Mouse (Mus musculus): ENCODE results near the gene Zfp62. TPM values are rescaled to one million over a fixed set of nuclear protein-coding genes. Genes with fewer than 3 reads are reported as not detected.

The Zfp62 gene
- polyA plus RNA-seq, 1 experiment from 2014 or later: 50.4 TPM

GRCm38 (mm10) chr11:49264081-49264480 is 61.0 kb downstream of the Zfp62 start:
- no peaks in the 10 kb centered on the region for H3K27me3 ChIP-seq
- peaks cover 52% of the 10 kb centered on the region for H3K36me3 ChIP-seq
- no peak overlapping the region for H3K9ac ChIP-seq (replicated peaks)
- H3K9me3 ChIP-seq: no peaks in the 10 kb centered on the region
- no peak for ATAC-seq (ENCODE audit: insufficient number of reproducible peaks, insufficient read depth, low FRiP score, low TSS enrichment, low read depth)
- H3K27ac ChIP-seq: no peak overlapping the region
- 88% methylated on average over 7 of the region's 7 CpGs for WGBS
- no peak overlapping the region for H3K4me2 ChIP-seq
- H3K4me1 ChIP-seq (replicated peaks): no peaks in the 10 kb centered on the region
- H3K4me3 ChIP-seq (replicated peaks): no peak overlapping the region

DNA sequence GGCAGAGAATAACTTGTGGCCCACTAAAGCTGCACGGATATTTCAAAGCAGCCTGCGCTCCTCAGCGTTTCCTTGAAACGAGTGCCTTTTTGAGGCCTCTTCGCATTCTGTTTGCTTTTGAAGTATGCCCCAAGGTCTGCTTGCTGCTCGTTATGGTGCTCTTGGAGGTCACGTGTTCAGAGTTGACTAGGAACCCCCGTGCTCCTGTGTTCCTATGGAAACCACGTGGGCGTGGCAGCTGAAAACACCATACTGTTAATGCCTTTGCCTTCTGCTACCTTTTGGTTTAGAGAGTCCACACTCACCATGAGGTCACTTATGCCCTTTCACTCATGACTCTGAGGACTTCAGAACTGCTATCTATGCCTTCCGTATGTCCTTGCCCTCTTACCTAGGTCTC is 61.5 kb downstream of the Zfp62 start:
- no peak for ATAC-seq (ENCODE audit: insufficient number of reproducible peaks, insufficient read depth, low FRiP score, low TSS enrichment, low read depth)
- H3K9ac ChIP-seq (replicated peaks): no peak overlapping the region
- no peaks in the 10 kb centered on the region for H3K9me3 ChIP-seq
- H3K4me1 ChIP-seq (replicated peaks): no peaks in the 10 kb centered on the region
- no peaks in the 10 kb centered on the region for H3K27me3 ChIP-seq
- H3K4me2 ChIP-seq: no peak overlapping the region
- H3K36me3 ChIP-seq: peaks cover 50% of the 10 kb centered on the region
- no peak overlapping the region for H3K27ac ChIP-seq
- no peak overlapping the region for H3K4me3 ChIP-seq (replicated peaks)
- 68% methylated on average over 11 of the region's 11 CpGs for WGBS

GRCm38 (mm10) chr11:49265101-49265500 is 62.0 kb downstream of the Zfp62 start:
- WGBS: 87% methylated on average over 8 of the region's 8 CpGs

DNA sequence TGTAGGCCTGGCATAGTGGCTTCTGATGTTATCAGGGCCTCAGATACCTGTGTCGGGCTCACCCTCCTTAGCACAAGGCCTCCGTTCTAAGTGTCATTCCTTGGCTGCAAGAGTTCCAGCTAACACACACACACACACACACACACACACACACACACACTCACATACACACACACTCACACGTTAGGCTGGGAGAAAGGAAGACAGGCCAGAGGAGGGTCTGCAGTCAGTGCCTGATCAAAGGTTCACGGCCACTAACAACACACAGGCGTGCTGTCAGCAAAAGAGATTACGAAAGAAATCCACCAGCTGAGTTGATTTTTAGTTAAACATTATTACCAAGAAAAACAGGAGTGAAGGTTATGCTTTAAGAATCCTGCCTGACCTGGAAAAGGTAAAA is 63.6 kb downstream of the Zfp62 start:
- no peaks in the 10 kb centered on the region for H3K27me3 ChIP-seq
- H3K4me1 ChIP-seq (replicated peaks): no peaks in the 10 kb centered on the region
- H3K9me3 ChIP-seq: no peaks in the 10 kb centered on the region
- no peak overlapping the region for H3K9ac ChIP-seq (replicated peaks)
- WGBS: 81% methylated on average over 6 of the region's 6 CpGs
- H3K4me3 ChIP-seq (replicated peaks): no peak overlapping the region
- H3K4me2 ChIP-seq: no peak overlapping the region
- no peak overlapping the region for H3K27ac ChIP-seq
- no peak for ATAC-seq (ENCODE audit: insufficient number of reproducible peaks, insufficient read depth, low FRiP score, low TSS enrichment, low read depth)
- peaks cover 30% of the 10 kb centered on the region for H3K36me3 ChIP-seq

More at GRCm38 (mm10) chr11:49265101-49265500, 62.0 kb downstream of the Zfp62 start:
- Histone ChIP-seq H3K27me3 (no peaks in the 10 kb centered on the region), H3K27ac (no peak overlapping the region), H3K36me3 (peaks cover 45% of the 10 kb centered on the region), H3K9me3 (no peaks in the 10 kb centered on the region), H3K9ac (replicated peaks) (no peak overlapping the region), H3K4me2 (no peak overlapping the region), H3K4me1 (replicated peaks) (no peaks in the 10 kb centered on the region), H3K4me3 (replicated peaks) (no peak overlapping the region)
- ATAC-seq (ENCODE audit: insufficient number of reproducible peaks, insufficient read depth, low FRiP score, low TSS enrichment, low read depth): no peak

- H3K9ac ChIP-seq (replicated peaks): no peak overlapping the region
- H3K27me3 ChIP-seq: no peaks in the 10 kb centered on the region
- ATAC-seq (ENCODE audit: insufficient number of reproducible peaks, insufficient read depth, low FRiP score, low TSS enrichment, low read depth): no peak
- no peak overlapping the region for H3K4me2 ChIP-seq
- H3K4me1 ChIP-seq (replicated peaks): no peaks in the 10 kb centered on the region
- no peak overlapping the region for H3K27ac ChIP-seq
- H3K36me3 ChIP-seq: peaks cover 23% of the 10 kb centered on the region
- no peak overlapping the region for H3K4me3 ChIP-seq (replicated peaks)
- WGBS: 91% methylated on average over 10 of the region's 10 CpGs
- no peaks in the 10 kb centered on the region for H3K9me3 ChIP-seq
Observed at GRCm38 (mm10) chr11:49267316-49267715, 64.2 kb downstream of the Zfp62 start.

DNA sequence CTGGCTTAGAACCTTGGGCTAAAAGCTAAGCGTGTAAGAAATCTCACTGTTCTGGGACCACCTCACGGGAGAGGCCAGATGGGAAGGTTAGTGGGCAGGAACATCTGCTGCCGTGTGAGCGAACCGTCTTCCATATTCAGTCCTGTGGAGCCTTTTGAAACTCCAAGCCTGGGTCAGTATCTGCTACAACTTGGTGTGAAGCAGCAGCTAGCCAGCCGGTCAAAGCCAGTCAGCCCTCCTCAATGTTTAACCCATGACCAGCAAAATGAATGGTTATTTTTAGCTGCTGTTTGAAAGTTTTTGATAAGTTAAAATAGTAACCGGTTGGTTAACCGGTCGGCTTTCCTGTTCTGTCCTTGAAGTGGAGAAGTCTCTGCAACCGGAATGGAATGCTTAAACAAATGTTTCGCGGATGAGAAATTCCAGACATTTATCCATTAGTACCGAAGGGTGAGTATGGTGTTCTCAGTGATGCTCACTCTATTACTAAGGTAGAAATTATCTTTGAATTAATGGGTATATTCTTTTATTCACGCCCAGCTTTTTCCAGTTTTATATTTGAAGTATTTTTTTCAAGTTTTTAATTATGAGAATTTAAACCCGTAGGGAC is 65.0 kb downstream of the Zfp62 start:
- no peaks in the 10 kb centered on the region for H3K27me3 ChIP-seq
- H3K9me3 ChIP-seq: no peaks in the 10 kb centered on the region
- H3K4me1 ChIP-seq (replicated peaks): no peaks in the 10 kb centered on the region
- no peak for ATAC-seq (ENCODE audit: insufficient number of reproducible peaks, insufficient read depth, low FRiP score, low TSS enrichment, low read depth)
- no peak overlapping the region for H3K4me3 ChIP-seq (replicated peaks)
- H3K9ac ChIP-seq (replicated peaks): no peak overlapping the region
- H3K27ac ChIP-seq: no peak overlapping the region
- H3K36me3 ChIP-seq: peaks cover 15% of the 10 kb centered on the region
- H3K4me2 ChIP-seq: no peak overlapping the region
- WGBS: 88% methylated on average over 15 of the region's 15 CpGs

Other genes with a start within 250 kb of the Zfp62 start
- gene Olfr56, start 224.4 kb upstream of the Zfp62 start, polyA plus RNA-seq (2016; fragmentation: Nextera tagmentation; extraction: Ambion mirVana): 0.18 TPM in 1 of 2 replicates, not detected in the other
- gene 9930111J21Rik1, start 223.9 kb upstream of the Zfp62 start, polyA plus RNA-seq (2016; fragmentation: Nextera tagmentation; extraction: Ambion mirVana): 0.19 and 0.54 TPM in 2 replicates
- gene Gm12185, start 211.1 kb upstream of the Zfp62 start, polyA plus RNA-seq (2016; fragmentation: Nextera tagmentation; extraction: Ambion mirVana): not detected in 2 replicates
- not detected in 2 replicates for gene Tgtp1, start 209.1 kb upstream of the Zfp62 start, polyA plus RNA-seq (2016; fragmentation: Nextera tagmentation; extraction: Ambion mirVana)
- 0.23 and 0.26 TPM in 2 replicates for gene 9930111J21Rik2, start 152.1 kb upstream of the Zfp62 start, polyA plus RNA-seq (2016; fragmentation: Nextera tagmentation; extraction: Ambion mirVana)
- not detected in 2 replicates for gene Tgtp2, start 139.1 kb upstream of the Zfp62 start, polyA plus RNA-seq (2016; fragmentation: Nextera tagmentation; extraction: Ambion mirVana)
- gene Ifi47, start 126.7 kb upstream of the Zfp62 start, polyA plus RNA-seq (2016; fragmentation: Nextera tagmentation; extraction: Ambion mirVana): 0.56 and 0.69 TPM in 2 replicates
- gene Olfr1396, start 88.4 kb upstream of the Zfp62 start, polyA plus RNA-seq (2016; fragmentation: Nextera tagmentation; extraction: Ambion mirVana): not detected in 2 replicates
- gene Olfr1395, start 61.0 kb upstream of the Zfp62 start, polyA plus RNA-seq (2016; fragmentation: Nextera tagmentation; extraction: Ambion mirVana): not detected in 2 replicates
- not detected in 2 replicates for gene Olfr1394, start 48.9 kb upstream of the Zfp62 start, polyA plus RNA-seq (2016; fragmentation: Nextera tagmentation; extraction: Ambion mirVana)
- gene Btnl9, start 16.1 kb upstream of the Zfp62 start, polyA plus RNA-seq (2016; fragmentation: Nextera tagmentation; extraction: Ambion mirVana): 0.33 and 0.87 TPM in 2 replicates
- gene Mgat1, start 40.9 kb downstream of the Zfp62 start, polyA plus RNA-seq (2016; fragmentation: Nextera tagmentation; extraction: Ambion mirVana): 46.0 and 49.1 TPM in 2 replicates
- gene Olfr1393, start 75.0 kb downstream of the Zfp62 start, polyA plus RNA-seq (2016; fragmentation: Nextera tagmentation; extraction: Ambion mirVana): not detected in 2 replicates
- 0.09 TPM in 1 of 2 replicates, not detected in the other for gene Olfr1392, start 82.0 kb downstream of the Zfp62 start, polyA plus RNA-seq (2016; fragmentation: Nextera tagmentation; extraction: Ambion mirVana)
- gene Olfr10, start 101.4 kb downstream of the Zfp62 start, polyA plus RNA-seq (2016; fragmentation: Nextera tagmentation; extraction: Ambion mirVana): not detected in 2 replicates
- not detected in 2 replicates for gene Olfr1391, start 119.5 kb downstream of the Zfp62 start, polyA plus RNA-seq (2016; fragmentation: Nextera tagmentation; extraction: Ambion mirVana)
- not detected in 2 replicates for gene Olfr1390, start 131.9 kb downstream of the Zfp62 start, polyA plus RNA-seq (2016; fragmentation: Nextera tagmentation; extraction: Ambion mirVana)
- gene Olfr1389, start 219.8 kb downstream of the Zfp62 start, polyA plus RNA-seq (2016; fragmentation: Nextera tagmentation; extraction: Ambion mirVana): not detected in 2 replicates
- gene Olfr1388, start 233.3 kb downstream of the Zfp62 start, polyA plus RNA-seq (2016; fragmentation: Nextera tagmentation; extraction: Ambion mirVana): 0.11 and 0.13 TPM in 2 replicates